Mouse (Mus musculus): Measurements from ENCODE around the gene Trim17. TPM values are rescaled to one million over a fixed set of nuclear protein-coding genes. Genes with fewer than 3 reads are reported as not detected.

The Trim17 gene
- polyA plus RNA-seq, 1 experiment from 2014 or later = 0.60 TPM

DNA sequence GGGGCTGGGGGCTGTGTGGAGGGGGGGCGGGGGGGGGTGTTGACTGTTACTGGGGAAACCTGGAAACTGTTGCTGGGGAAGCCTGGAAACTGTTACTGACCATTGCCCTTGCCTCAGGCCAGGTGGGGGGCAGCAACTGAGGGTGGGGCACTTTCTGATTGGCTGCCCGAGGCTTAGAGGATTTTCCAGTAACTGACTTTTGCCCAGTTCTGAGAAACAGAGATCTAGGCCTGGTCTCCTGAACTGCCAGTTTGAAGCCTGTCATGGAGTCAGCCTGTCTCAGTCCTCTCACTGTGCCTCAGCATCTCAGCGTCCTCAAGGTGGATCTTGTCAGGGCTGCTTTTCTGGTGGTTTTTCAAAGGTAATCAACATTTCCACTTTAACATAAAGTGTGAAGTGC, 19.9 kb downstream of the Trim17 start:
- Histone ChIP-seq H3K4me2 (no peak overlapping the region), H3K9me3 (no peaks in the 10 kb centered on the region), H3K9ac (no peak overlapping the region), H3K36me3 (peaks cover 29% of the 10 kb centered on the region), H3K27ac (no peak overlapping the region), H3K27me3 (no peaks in the 10 kb centered on the region), H3K4me1 (peaks cover 15% of the 10 kb centered on the region), H3K4me3 (no peak overlapping the region)
- ATAC-seq (ENCODE audit: insufficient number of reproducible peaks, low FRiP score, low TSS enrichment, low read depth) = no peak
- 90% methylated on average over 3 of the region's 3 CpGs for WGBS

DNA sequence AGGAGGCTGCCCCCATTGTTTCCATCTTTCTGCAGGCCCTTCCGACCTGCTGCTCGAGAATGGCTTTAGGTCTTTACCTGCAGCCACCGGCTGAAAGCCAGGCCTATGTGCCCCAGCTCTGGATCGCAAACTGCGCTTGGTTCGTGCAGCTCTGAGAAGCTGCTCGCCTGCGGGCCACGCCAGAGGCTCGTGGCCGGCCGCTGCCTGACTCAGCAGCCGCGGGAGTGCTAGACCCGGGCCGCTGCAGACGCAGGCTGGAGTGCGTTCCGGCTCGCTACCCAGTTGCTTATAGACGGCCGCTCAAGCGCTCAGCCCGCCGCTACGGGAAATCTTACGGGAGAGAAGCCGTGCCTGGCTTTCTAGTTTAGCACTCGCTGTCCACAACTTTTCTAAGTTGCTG, 22.7 kb downstream of the Trim17 start:
- Histone ChIP-seq H3K9me3 (no peaks in the 10 kb centered on the region), H3K36me3 (peaks cover 11% of the 10 kb centered on the region; the same call in 1 of the 2 replicates), H3K4me3 (peak overlapping the region; percentile 98), H3K4me2 (peak overlapping the region; percentile 98), H3K27ac (peak overlapping the region; percentile 84), H3K27me3 (no peaks in the 10 kb centered on the region), H3K9ac (peak overlapping the region; percentile 95), H3K4me1 (peaks cover 41% of the 10 kb centered on the region)
- no peak for ATAC-seq (ENCODE audit: insufficient number of reproducible peaks, low FRiP score, low TSS enrichment, low read depth)
- 0% methylated on average over 29 of the region's 29 CpGs for WGBS

DNA sequence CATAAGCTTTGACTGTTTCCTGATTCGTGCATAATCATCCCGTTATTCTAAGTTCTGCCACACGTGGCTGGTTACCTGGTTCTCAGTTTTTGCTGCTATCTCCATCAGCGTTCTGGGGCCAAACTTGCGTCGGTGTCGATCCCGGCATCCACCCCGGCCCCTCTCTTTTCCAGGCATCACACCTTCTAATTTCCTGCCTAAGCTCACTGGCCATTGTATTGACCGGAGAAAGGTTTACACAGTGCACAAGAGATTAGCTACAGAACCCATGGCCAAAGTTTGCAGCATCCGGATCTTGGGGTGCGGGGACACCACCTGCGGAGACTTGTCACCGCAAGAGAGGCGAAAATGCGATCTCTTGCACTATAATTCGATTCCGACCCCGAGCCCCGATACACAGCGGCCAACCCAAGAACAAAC, 23.1 kb downstream of the Trim17 start:
- ATAC-seq (ENCODE audit: insufficient number of reproducible peaks, low FRiP score, low TSS enrichment, low read depth) = no peak
- WGBS = under 1% methylated on average over 21 of the region's 21 CpGs
- H3K4me3 ChIP-seq = peak overlapping the region; percentile 98
- no peaks in the 10 kb centered on the region for H3K9me3 ChIP-seq
- peak overlapping the region; percentile 84 for H3K27ac ChIP-seq
- H3K27me3 ChIP-seq = no peaks in the 10 kb centered on the region
- H3K36me3 ChIP-seq = peaks cover 13% of the 10 kb centered on the region
- H3K4me2 ChIP-seq = peak overlapping the region; percentile 98
- peaks cover 42% of the 10 kb centered on the region for H3K4me1 ChIP-seq
- H3K9ac ChIP-seq = peak overlapping the region; percentile 95

DNA sequence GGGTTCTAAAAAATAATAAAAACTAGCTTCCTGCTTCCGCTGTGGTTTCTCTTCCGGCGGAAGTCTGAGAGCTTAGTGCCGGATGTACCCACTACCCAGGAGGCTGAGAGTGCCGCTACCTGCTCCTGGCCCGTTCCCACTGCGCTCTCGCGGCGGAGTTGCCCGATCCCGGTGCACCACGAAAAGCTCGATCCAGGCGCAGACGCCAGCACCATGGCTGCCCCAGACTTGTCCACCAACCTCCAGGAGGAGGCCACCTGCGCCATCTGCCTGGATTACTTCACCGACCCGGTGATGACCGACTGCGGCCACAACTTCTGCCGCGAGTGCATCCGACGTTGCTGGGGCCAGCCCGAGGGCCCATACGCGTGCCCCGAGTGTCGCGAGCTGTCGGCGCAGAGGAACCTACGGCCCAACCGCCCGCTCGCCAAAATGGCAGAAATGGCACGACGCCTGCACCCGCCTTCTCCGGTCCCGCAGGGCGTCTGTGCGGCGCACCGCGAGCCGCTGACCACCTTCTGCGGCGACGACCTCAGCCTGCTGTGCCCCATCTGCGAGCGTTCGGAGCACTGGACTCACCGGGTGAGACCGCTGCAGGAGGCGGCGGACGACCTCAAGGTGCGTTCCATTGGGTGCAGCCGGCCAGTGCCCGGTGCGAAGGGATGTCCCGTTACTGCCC, 23.7 kb downstream of the Trim17 start, which contains the start of gene Trim11:
Trim11 (plus strand) TSS at position 67 of the 679 bp plus-strand sequence.
- Histone ChIP-seq H3K9ac (peak within 1 kb of the TSS; percentile 95), H3K4me3 (peak within 1 kb of the TSS; percentile 98), H3K27ac (peak within 1 kb of the TSS; percentile 84), H3K36me3 (peaks cover 17% of the 10 kb centered on the region), H3K9me3 (no peaks in the 10 kb centered on the region), H3K4me1 (peaks cover 42% of the 10 kb centered on the region), H3K4me2 (peak within 1 kb of the TSS; percentile 98), H3K27me3 (no peaks in the 10 kb centered on the region)
- under 1% methylated on average over 64 of the region's 64 CpGs for WGBS
- ATAC-seq (ENCODE audit: insufficient number of reproducible peaks, low FRiP score, low TSS enrichment, low read depth) = peak; percentile 54; the same call in 1 of the 2 replicates

DNA sequence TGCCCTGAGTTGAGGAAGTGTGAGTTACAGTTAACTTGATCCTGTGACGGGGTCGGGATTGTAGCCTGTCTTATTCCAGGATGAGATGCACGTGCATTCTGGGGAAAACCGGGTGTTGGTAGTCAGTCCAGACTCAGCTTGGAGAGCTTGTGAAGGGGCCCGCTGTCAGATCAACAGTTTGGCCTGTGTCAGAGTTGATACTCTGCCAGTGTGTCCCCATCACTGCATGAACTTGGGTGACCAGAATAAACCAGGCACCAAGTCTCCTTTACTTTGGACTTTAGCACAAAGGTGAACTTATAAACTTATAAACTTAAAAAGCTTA, 24.2 kb downstream of the Trim17 start:
- Histone ChIP-seq H3K36me3 (peaks cover 18% of the 10 kb centered on the region), H3K4me1 (peaks cover 42% of the 10 kb centered on the region), H3K27me3 (no peaks in the 10 kb centered on the region), H3K9me3 (no peaks in the 10 kb centered on the region), H3K27ac (peak overlapping the region; percentile 84; the same call in 1 of the 2 replicates), H3K9ac (peak overlapping the region; percentile 95), H3K4me3 (peak overlapping the region; percentile 98), H3K4me2 (peak overlapping the region; percentile 98)
- ATAC-seq (ENCODE audit: insufficient number of reproducible peaks, low FRiP score, low TSS enrichment, low read depth) = no peak
- under 1% methylated on average over 5 of the region's 5 CpGs for WGBS

DNA sequence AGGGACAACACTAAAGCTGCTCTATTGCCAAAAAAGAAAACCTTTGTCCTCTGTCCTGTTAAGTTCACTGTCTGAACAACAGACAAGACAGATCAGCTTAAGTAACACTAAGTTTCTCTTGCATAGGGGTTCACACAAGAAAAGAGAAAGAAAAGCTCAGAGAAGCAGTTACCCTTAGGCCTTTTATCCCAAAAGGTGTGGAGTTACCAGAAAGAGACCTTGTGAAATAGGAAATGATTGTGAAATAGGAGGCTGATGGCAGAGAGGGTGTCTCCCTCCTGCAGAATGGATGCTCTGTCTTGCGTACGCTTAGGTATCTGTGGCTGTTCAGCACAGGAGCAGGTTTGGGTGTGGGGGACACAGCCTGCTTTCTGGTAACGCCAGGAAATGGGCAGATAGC, 24.7 kb downstream of the Trim17 start:
- Histone ChIP-seq H3K9me3 (no peaks in the 10 kb centered on the region), H3K4me1 (peaks cover 42% of the 10 kb centered on the region), H3K27me3 (no peaks in the 10 kb centered on the region), H3K9ac (peak overlapping the region; percentile 24; the same call in 1 of the 2 replicates), H3K4me2 (peak overlapping the region; percentile 98), H3K4me3 (peak overlapping the region; percentile 98), H3K36me3 (peaks cover 24% of the 10 kb centered on the region), H3K27ac (no peak overlapping the region)
- ATAC-seq (ENCODE audit: insufficient number of reproducible peaks, low FRiP score, low TSS enrichment, low read depth) = no peak
- WGBS = 72% methylated on average over 3 of the region's 3 CpGs

DNA sequence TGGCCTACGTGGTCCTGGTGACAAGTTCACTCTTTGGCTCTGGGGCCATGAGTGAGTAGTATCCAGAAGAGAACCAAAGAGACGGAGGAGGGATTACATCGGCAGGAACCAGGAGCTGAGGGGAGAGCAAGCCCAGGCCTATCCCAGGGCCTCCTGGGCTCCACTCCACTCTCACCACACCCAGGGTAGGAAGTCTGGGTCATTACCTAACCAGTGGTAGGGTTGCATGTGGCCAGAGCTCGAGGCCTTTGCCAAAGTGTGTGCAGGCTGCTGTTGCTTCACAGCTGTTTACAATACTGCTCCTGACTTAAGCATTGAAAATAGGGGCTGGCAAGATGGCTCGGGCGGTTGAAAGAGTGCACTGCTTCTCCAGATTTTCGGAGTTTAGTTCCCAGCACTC, 25.2 kb downstream of the Trim17 start:
- H3K9ac ChIP-seq = peak overlapping the region; percentile 24; the same call in 1 of the 2 replicates
- H3K4me2 ChIP-seq = peak overlapping the region; percentile 98
- H3K4me3 ChIP-seq = peak overlapping the region; percentile 98
- no peaks in the 10 kb centered on the region for H3K9me3 ChIP-seq
- WGBS = 62% methylated on average over 7 of the region's 7 CpGs
- H3K36me3 ChIP-seq = peaks cover 25% of the 10 kb centered on the region
- H3K27ac ChIP-seq = no peak overlapping the region
- peaks cover 42% of the 10 kb centered on the region for H3K4me1 ChIP-seq
- H3K27me3 ChIP-seq = no peaks in the 10 kb centered on the region
- ATAC-seq (ENCODE audit: insufficient number of reproducible peaks, low FRiP score, low TSS enrichment, low read depth) = no peak

DNA sequence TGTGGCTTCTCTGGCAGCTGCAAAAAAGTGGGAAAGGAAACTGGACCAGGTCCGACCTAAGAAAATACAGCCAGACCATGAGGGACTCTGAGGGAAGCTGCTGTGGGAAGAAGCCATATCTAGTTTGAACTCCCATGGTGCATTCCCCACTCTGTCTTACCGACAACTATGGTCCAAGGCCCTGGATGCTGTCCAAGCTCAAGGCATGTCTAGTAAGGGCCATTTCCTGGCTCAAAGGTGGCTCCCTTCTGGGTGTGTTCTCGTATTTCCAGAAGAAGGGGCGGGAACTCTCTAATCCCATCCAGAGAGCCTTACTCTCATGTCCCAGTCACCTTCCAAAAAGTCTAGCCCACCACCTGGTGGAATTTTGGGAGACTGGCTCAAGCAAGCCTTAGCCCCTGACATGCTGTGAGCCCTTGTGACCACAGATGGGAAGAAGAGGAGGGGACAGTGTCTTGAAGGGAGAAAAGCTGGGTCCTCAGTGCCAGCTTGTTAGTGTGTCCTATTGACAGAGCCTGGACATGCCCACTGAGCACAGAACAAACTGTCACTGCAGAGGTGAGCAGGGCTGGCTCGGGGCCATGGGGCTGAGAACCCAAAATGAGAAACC, 26.0 kb downstream of the Trim17 start:
- Histone ChIP-seq H3K4me2 (peak overlapping the region; percentile 98), H3K9ac (no peak overlapping the region), H3K27ac (no peak overlapping the region; the same call in 1 of the 2 replicates), H3K27me3 (no peaks in the 10 kb centered on the region), H3K9me3 (no peaks in the 10 kb centered on the region), H3K36me3 (peaks cover 31% of the 10 kb centered on the region), H3K4me3 (no peak overlapping the region), H3K4me1 (peaks cover 42% of the 10 kb centered on the region)
- no peak for ATAC-seq (ENCODE audit: insufficient number of reproducible peaks, low FRiP score, low TSS enrichment, low read depth)
- WGBS = 56% methylated on average over 5 of the region's 5 CpGs

DNA sequence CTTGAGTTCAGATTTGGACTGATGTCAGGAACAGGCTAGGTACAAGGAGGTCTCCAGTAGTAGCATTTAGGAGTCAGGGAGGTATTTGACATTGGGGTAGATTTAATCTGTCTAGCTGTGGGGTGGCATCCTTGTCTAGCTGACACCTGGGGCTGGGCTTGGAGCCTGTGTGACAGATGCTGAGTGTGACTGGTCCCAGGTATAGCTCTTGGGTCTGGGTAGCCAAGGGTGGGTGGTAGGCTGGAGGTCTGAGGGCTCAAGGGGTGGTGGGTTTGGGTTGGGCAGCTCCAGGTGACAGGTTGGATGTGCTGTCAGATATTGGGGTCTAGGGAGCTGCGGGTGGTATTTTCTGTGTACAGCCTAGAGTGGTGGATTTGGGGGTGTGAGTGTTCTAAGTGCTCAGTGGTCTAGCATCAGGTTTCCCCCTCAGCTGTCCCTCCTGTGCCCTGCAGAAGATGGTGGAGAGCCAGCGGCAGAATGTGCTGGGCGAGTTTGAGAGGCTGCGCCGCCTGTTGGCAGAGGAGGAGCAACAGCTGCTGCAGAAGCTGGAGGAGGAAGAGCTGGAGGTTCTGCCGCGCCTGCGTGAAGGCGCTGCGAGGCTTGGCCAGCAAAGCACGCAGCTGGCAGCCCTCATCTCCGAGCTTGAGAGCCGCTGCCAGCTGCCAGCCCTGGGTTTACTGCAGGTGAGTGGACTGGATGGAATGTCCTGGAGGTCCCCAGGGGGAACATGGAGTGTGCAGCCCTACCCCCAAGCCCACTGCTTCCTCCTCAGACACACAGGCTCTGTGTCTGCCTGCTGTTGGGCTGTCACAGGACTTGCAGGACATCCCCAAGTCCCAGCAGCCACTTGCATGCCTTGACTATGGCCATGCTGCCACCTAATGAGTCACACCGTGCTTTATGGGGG, 27.3 kb downstream of the Trim17 start:
- Histone ChIP-seq H3K27ac (0 out of 2 replicates have a peak overlapping the region, but pooled peaks have one; percentile 5), H3K36me3 (peaks cover 44% of the 10 kb centered on the region), H3K4me1 (peaks cover 42% of the 10 kb centered on the region), H3K27me3 (no peaks in the 10 kb centered on the region), H3K4me2 (no peak overlapping the region), H3K9me3 (no peaks in the 10 kb centered on the region), H3K4me3 (no peak overlapping the region), H3K9ac (no peak overlapping the region)
- 0 out of 2 replicates have a peak, but pooled peaks have one; percentile 54 for ATAC-seq (ENCODE audit: insufficient number of reproducible peaks, low FRiP score, low TSS enrichment, low read depth)
- WGBS = 45% methylated on average over 14 of the region's 14 CpGs

DNA sequence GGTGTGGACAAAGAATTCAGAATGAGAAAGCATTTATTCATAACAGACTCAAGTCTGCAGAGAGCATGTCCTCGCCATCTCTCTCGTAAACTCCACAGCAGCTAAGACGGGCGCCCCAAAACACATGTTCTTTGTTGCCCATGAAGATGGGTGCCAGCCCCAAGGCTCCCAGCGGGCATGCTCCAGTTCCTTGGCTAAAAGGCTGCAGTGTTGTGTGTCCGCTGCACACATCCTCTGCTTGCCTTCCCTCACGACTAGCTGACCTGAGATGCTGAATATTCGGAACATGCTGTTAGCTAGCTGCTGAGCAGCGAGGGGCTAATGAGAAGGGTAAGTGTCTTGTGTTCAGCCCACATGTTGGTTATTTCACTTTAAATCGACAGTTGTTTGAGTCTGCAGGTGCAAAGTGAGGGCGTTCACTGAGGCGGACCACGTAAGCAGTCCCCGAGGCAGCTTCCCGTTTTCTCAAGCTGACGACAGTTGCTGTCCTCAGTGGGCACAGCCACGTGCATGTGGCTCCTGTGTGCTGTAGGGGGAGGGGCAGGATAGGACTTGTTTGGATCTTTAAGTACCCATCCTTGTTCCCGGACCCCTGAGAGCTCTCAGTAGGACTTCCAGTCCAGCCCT, 28.1 kb downstream of the Trim17 start:
- no peak overlapping the region for H3K4me2 ChIP-seq
- peaks cover 35% of the 10 kb centered on the region for H3K4me1 ChIP-seq
- H3K36me3 ChIP-seq = peaks cover 52% of the 10 kb centered on the region
- no peak for ATAC-seq (ENCODE audit: insufficient number of reproducible peaks, low FRiP score, low TSS enrichment, low read depth)
- no peak overlapping the region for H3K9ac ChIP-seq
- no peaks in the 10 kb centered on the region for H3K27me3 ChIP-seq
- no peaks in the 10 kb centered on the region for H3K9me3 ChIP-seq
- 86% methylated on average over 18 of the region's 18 CpGs for WGBS
- H3K4me3 ChIP-seq = no peak overlapping the region
- H3K27ac ChIP-seq = peak overlapping the region; percentile 5; the same call in 1 of the 2 replicates

DNA sequence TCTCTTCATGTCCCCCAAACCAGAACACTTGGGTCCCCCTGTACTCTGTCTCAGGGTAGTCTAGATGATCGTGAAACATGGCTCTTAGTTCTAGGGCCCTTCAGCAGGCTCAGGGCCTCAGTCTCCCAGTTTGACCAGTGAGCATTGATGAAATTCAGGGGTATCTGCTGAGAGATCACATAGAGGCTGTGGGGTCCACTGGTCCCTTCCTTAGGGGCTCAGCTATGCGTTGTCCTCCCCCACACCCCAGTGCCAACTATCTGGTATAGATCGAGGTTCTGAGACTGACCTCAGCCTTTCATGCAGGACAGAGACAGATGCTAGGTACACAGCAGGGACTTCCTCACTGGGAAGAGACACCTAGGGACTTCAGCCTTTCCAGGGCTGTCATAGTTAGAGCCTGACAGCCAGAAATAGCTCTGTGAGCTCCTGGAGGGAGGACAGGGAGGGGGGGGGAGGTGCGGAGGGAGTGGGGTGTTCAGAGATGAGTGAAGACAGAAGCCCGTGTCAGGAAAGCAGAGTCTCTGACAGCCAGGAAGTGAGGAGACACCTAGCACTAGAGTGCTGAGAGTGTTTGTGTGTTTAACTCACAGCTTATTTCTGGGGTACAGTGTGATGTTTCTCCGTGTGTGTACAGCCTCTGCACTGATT, 29.3 kb downstream of the Trim17 start:
- peaks cover 33% of the 10 kb centered on the region for H3K4me1 ChIP-seq
- no peaks in the 10 kb centered on the region for H3K27me3 ChIP-seq
- H3K4me2 ChIP-seq = no peak overlapping the region
- 89% methylated on average over 6 of the region's 6 CpGs for WGBS
- H3K9me3 ChIP-seq = no peaks in the 10 kb centered on the region
- H3K4me3 ChIP-seq = no peak overlapping the region
- no peak for ATAC-seq (ENCODE audit: insufficient number of reproducible peaks, low FRiP score, low TSS enrichment, low read depth)
- H3K9ac ChIP-seq = no peak overlapping the region
- H3K27ac ChIP-seq = no peak overlapping the region
- H3K36me3 ChIP-seq = peaks cover 61% of the 10 kb centered on the region
